Mouse (Mus musculus): ENCODE results near the gene Fkrp. TPM values are rescaled to one million over a fixed set of nuclear protein-coding genes. Genes with fewer than 3 reads are reported as not detected.

Gene Fkrp
- polyA plus RNA-seq, 1 experiment from 2014 or later, result 23.8 TPM

- WGBS, result under 1% methylated on average over 60 of the region's 60 CpGs
- no peaks in the 10 kb centered on the region for H3K9me3 ChIP-seq (ENCODE audit: control insufficient read depth, low read depth, low read length)
- ATAC-seq (ENCODE audit: insufficient number of reproducible peaks, insufficient read depth, low FRiP score, low read depth), result 0 out of 2 replicates have a peak, but pooled peaks have one; percentile 1
- 0 out of 2 replicates have a peak, but pooled peaks cover 3% of the 10 kb centered on the region for H3K36me3 ChIP-seq (ENCODE audit: control insufficient read depth, insufficient read depth, low read length)
- peak overlapping the region; percentile 47 for H3K9ac ChIP-seq (replicated peaks; ENCODE audit: low read depth, low read length)
- peak overlapping the region; percentile 52; the same call in 1 of the 2 replicates for H3K27ac ChIP-seq (ENCODE audit: low read length)
- peak overlapping the region; percentile 83 for H3K4me2 ChIP-seq (replicated peaks; ENCODE audit: low read depth, low read length)
- H3K4me1 ChIP-seq (ENCODE audit: control insufficient read depth, insufficient read depth, low read length), result peaks cover 14% of the 10 kb centered on the region
- H3K27me3 ChIP-seq (ENCODE audit: control insufficient read depth, insufficient read depth, low read length), result no peaks in the 10 kb centered on the region
- H3K4me3 ChIP-seq (ENCODE audit: low read depth, low read length), result peak overlapping the region; percentile 50
These were observed 34.5 kb downstream of the Fkrp start for GRCm38 (mm10) chr7:16781816-16782554.

GRCm38 (mm10) chr7:16781555-16781815, 35.0 kb downstream of the Fkrp start:
- Histone ChIP-seq H3K4me3 (ENCODE audit: low read depth, low read length) (peak overlapping the region; percentile 50), H3K4me1 (ENCODE audit: control insufficient read depth, insufficient read depth, low read length) (peaks cover 14% of the 10 kb centered on the region), H3K27ac (ENCODE audit: low read length) (peak overlapping the region; percentile 52; the same call in 1 of the 2 replicates), H3K4me2 (replicated peaks; ENCODE audit: low read depth, low read length) (peak overlapping the region; percentile 83), H3K27me3 (ENCODE audit: control insufficient read depth, insufficient read depth, low read length) (no peaks in the 10 kb centered on the region), H3K9ac (replicated peaks; ENCODE audit: low read depth, low read length) (peak overlapping the region; percentile 47), H3K9me3 (ENCODE audit: control insufficient read depth, low read depth, low read length) (no peaks in the 10 kb centered on the region), H3K36me3 (ENCODE audit: control insufficient read depth, insufficient read depth, low read length) (no peaks in the 10 kb centered on the region)
- peak; percentile 2; the same call in 1 of the 2 replicates for ATAC-seq (ENCODE audit: insufficient number of reproducible peaks, insufficient read depth, low FRiP score, low read depth)
- WGBS, result 0% methylated on average over 10 of the region's 10 CpGs

GRCm38 (mm10) chr7:16780825-16781554, 35.5 kb downstream of the Fkrp start, which contains the start of gene Slc1a5:
TSS of gene Slc1a5 (plus strand) at chr7:16781340.
- WGBS, result 3% methylated on average over 34 of the region's 34 CpGs
- peaks cover 14% of the 10 kb centered on the region for H3K4me1 ChIP-seq (ENCODE audit: control insufficient read depth, insufficient read depth, low read length)
- H3K4me2 ChIP-seq (replicated peaks; ENCODE audit: low read depth, low read length), result peak within 1 kb of the TSS; percentile 83
- H3K9ac ChIP-seq (replicated peaks; ENCODE audit: low read depth, low read length), result peak within 1 kb of the TSS; percentile 47
- H3K27ac ChIP-seq (ENCODE audit: low read length), result peak within 1 kb of the TSS; percentile 52; the same call in 1 of the 2 replicates
- ATAC-seq (ENCODE audit: insufficient number of reproducible peaks, insufficient read depth, low FRiP score, low read depth), result peak; percentile 75
- H3K4me3 ChIP-seq (ENCODE audit: low read depth, low read length), result peak within 1 kb of the TSS; percentile 50
- no peaks in the 10 kb centered on the region for H3K36me3 ChIP-seq (ENCODE audit: control insufficient read depth, insufficient read depth, low read length)
- H3K27me3 ChIP-seq (ENCODE audit: control insufficient read depth, insufficient read depth, low read length), result no peaks in the 10 kb centered on the region
- H3K9me3 ChIP-seq (ENCODE audit: control insufficient read depth, low read depth, low read length), result no peaks in the 10 kb centered on the region

- Histone ChIP-seq H3K4me2 (replicated peaks; ENCODE audit: low read depth, low read length) (no peak overlapping the region), H3K4me1 (ENCODE audit: control insufficient read depth, insufficient read depth, low read length) (peaks cover 14% of the 10 kb centered on the region), H3K4me3 (ENCODE audit: low read depth, low read length) (no peak overlapping the region), H3K36me3 (ENCODE audit: control insufficient read depth, insufficient read depth, low read length) (no peaks in the 10 kb centered on the region), H3K9me3 (ENCODE audit: control insufficient read depth, low read depth, low read length) (no peaks in the 10 kb centered on the region), H3K27me3 (ENCODE audit: control insufficient read depth, insufficient read depth, low read length) (no peaks in the 10 kb centered on the region), H3K9ac (replicated peaks; ENCODE audit: low read depth, low read length) (no peak overlapping the region), H3K27ac (ENCODE audit: low read length) (no peak overlapping the region)
- WGBS, result 68% methylated on average over 5 of the region's 5 CpGs
- no peak for ATAC-seq (ENCODE audit: insufficient number of reproducible peaks, insufficient read depth, low FRiP score, low read depth)
These were observed 36.5 kb downstream of the Fkrp start for GRCm38 (mm10) chr7:16780076-16780475.

GRCm38 (mm10) chr7:16775888-16776287, 40.6 kb downstream of the Fkrp start:
- H3K4me1 ChIP-seq (ENCODE audit: control insufficient read depth, insufficient read depth, low read length), result no peaks in the 10 kb centered on the region
- no peak overlapping the region for H3K9ac ChIP-seq (replicated peaks; ENCODE audit: low read depth, low read length)
- no peak overlapping the region for H3K4me3 ChIP-seq (ENCODE audit: low read depth, low read length)
- WGBS, result 41% methylated on average over 5 of the region's 5 CpGs
- H3K9me3 ChIP-seq (ENCODE audit: control insufficient read depth, low read depth, low read length), result peaks cover 7% of the 10 kb centered on the region
- no peak overlapping the region for H3K27ac ChIP-seq (ENCODE audit: low read length)
- no peak overlapping the region for H3K4me2 ChIP-seq (replicated peaks; ENCODE audit: low read depth, low read length)
- H3K27me3 ChIP-seq (ENCODE audit: control insufficient read depth, insufficient read depth, low read length), result no peaks in the 10 kb centered on the region
- ATAC-seq (ENCODE audit: insufficient number of reproducible peaks, insufficient read depth, low FRiP score, low read depth), result no peak; the same call in 1 of the 2 replicates
- no peaks in the 10 kb centered on the region for H3K36me3 ChIP-seq (ENCODE audit: control insufficient read depth, insufficient read depth, low read length)

- H3K9ac ChIP-seq (replicated peaks; ENCODE audit: low read depth, low read length), result no peak overlapping the region
- no peak overlapping the region for H3K27ac ChIP-seq (ENCODE audit: low read length)
- no peaks in the 10 kb centered on the region for H3K36me3 ChIP-seq (ENCODE audit: control insufficient read depth, insufficient read depth, low read length)
- no peak overlapping the region for H3K4me2 ChIP-seq (replicated peaks; ENCODE audit: low read depth, low read length)
- H3K4me3 ChIP-seq (ENCODE audit: low read depth, low read length), result no peak overlapping the region
- WGBS, result 44% methylated on average over 2 of the region's 2 CpGs
- no peaks in the 10 kb centered on the region; the same call in 1 of the 2 replicates for H3K4me1 ChIP-seq (ENCODE audit: control insufficient read depth, insufficient read depth, low read length)
- no peak for ATAC-seq (ENCODE audit: insufficient number of reproducible peaks, insufficient read depth, low FRiP score, low read depth)
- no peaks in the 10 kb centered on the region for H3K27me3 ChIP-seq (ENCODE audit: control insufficient read depth, insufficient read depth, low read length)
- H3K9me3 ChIP-seq (ENCODE audit: control insufficient read depth, low read depth, low read length), result peaks cover 3% of the 10 kb centered on the region; the same call in 1 of the 2 replicates
These were observed 50.1 kb downstream of the Fkrp start for GRCm38 (mm10) chr7:16766443-16766842.

GRCm38 (mm10) chr7:16763463-16764218, 52.9 kb downstream of the Fkrp start:
- no peaks in the 10 kb centered on the region for H3K27me3 ChIP-seq (ENCODE audit: control insufficient read depth, insufficient read depth, low read length)
- H3K4me3 ChIP-seq (ENCODE audit: low read depth, low read length), result no peak overlapping the region
- WGBS, result 82% methylated on average over 7 of the region's 7 CpGs
- peaks cover 9% of the 10 kb centered on the region; the same call in 1 of the 2 replicates for H3K4me1 ChIP-seq (ENCODE audit: control insufficient read depth, insufficient read depth, low read length)
- H3K9me3 ChIP-seq (ENCODE audit: control insufficient read depth, low read depth, low read length), result no peaks in the 10 kb centered on the region
- no peaks in the 10 kb centered on the region for H3K36me3 ChIP-seq (ENCODE audit: control insufficient read depth, insufficient read depth, low read length)
- ATAC-seq (ENCODE audit: insufficient number of reproducible peaks, insufficient read depth, low FRiP score, low read depth), result no peak
- no peak overlapping the region for H3K9ac ChIP-seq (replicated peaks; ENCODE audit: low read depth, low read length)
- no peak overlapping the region for H3K4me2 ChIP-seq (replicated peaks; ENCODE audit: low read depth, low read length)
- H3K27ac ChIP-seq (ENCODE audit: low read length), result no peak overlapping the region

- Histone ChIP-seq H3K9me3 (ENCODE audit: control insufficient read depth, low read depth, low read length) (no peaks in the 10 kb centered on the region), H3K4me2 (replicated peaks; ENCODE audit: low read depth, low read length) (no peak overlapping the region), H3K4me3 (ENCODE audit: low read depth, low read length) (no peak overlapping the region), H3K36me3 (ENCODE audit: control insufficient read depth, insufficient read depth, low read length) (no peaks in the 10 kb centered on the region), H3K27me3 (ENCODE audit: control insufficient read depth, insufficient read depth, low read length) (no peaks in the 10 kb centered on the region), H3K9ac (replicated peaks; ENCODE audit: low read depth, low read length) (no peak overlapping the region), H3K27ac (ENCODE audit: low read length) (no peak overlapping the region), H3K4me1 (ENCODE audit: control insufficient read depth, insufficient read depth, low read length) (peaks cover 9% of the 10 kb centered on the region; the same call in 1 of the 2 replicates)
- ATAC-seq (ENCODE audit: insufficient number of reproducible peaks, insufficient read depth, low FRiP score, low read depth), result no peak
- 45% methylated on average over 5 of the region's 5 CpGs for WGBS
These were observed 54.9 kb downstream of the Fkrp start for GRCm38 (mm10) chr7:16761630-16762029.

All from stomach, embryonic 14.5 days (tissue).